Mouse (Mus musculus) spleen, adult 2 months (tissue): Measurements from ENCODE around the gene Ednrb.

ENCODE experiments used
- CTCF ChIP-seq: fragments of 200-500 bp; IDR thresholded peaks from 2 replicates; pipeline ENCODE4 v1.5.1; 2011; ENCODE audit warnings: mild to moderate bottlenecking, inconsistent platforms; ENCODE audit not compliant: insufficient read depth, insufficient read length, insufficient replicate concordance; ENCODE audit errors: extremely low read depth
- POLR2A ChIP-seq: fragments of 200-500 bp; IDR thresholded peaks from 2 replicates; pipeline ENCODE4 v1.6.1; 2011; ENCODE audit warnings: low read depth, low read length, inconsistent platforms

- TF ChIP-seq POLR2A (no peak), CTCF (no peak)
Observed at GRCm38 (mm10) chr14:103845716-103846115, 1.5 kb upstream of the Ednrb start.
